Comparison of ENCODE assay signal across 20 mouse cellular contexts in the genomic region with DNA sequence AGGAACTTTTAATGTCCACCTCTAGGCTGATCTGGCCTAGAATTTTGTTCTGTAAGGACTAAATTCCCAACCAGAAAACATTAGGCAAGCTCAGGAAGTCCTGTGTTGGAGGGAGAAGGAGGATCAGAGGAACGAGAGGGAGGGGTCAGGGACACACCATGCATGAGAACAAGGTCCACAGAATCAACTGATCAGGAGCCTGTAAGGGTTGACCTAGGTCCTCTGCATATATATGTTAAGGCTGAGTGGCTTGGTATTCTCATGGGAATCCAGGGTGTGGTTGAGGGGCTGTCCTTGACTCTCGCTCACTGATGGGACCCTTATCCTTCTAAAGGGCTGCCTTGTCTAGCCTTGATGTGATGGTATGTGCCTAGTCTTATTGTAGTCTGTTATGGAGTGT.
A peak's percentile ranks its signal among the peaks of the same experiment; 100 is the strongest.
DNase-seq lines count a peak whose midpoint lies in the region.
"Had no signal": no experiment of that assay in that cellular context is flagged by ENCODE, and none has a peak within 500 bp of the region (broad histone marks: within the 10 kb centered on the region; RNA-seq: fewer than 3 reads in every experiment).

No protein-coding gene starts in this region.

- DNase-seq in ES-CJ7 (ENCODE audit: low read depth, low spot score) (peak; percentile 51), R1 (ENCODE audit: low read depth, low spot score) (peak; percentile 58)
- peak; percentile 15 for DNase-seq in splenic B cell, adult 2 months (ENCODE audit: low read depth, low spot score)
- no peak for DNase-seq in spleen, postnatal 4 days (ENCODE audit: low spot score in 2 of 2)
- DNase-seq in right cerebral cortex, postnatal 10 days (ENCODE audit: low spot score in 2 of 2) = no peak
- DNase-seq: adrenal gland, adult 2 months; adrenal gland, postnatal 10 days; adrenal gland, postnatal 25 days; cerebellum, adult 11 months; cerebellum, adult 18-20 months; cerebellum, adult 8-10 months; cerebellum, adult 9-11 months; cerebellum, postnatal 14 days; cerebellum, postnatal 36 days; embryo, embryonic 11 days had no signal

- H3K27me3 ChIP-seq in splenic B cell, adult 2 months (ENCODE audit: control insufficient read depth, insufficient read depth, low read length, poor library complexity, severe bottlenecking) = no peaks in the 10 kb centered on the region
- H3K27me3 ChIP-seq: embryonic facial prominence, embryonic 13.5 days; embryonic facial prominence, embryonic 15.5 days; forebrain, embryonic 12.5 days had no signal

- no peaks in the 10 kb centered on the region for H3K36me3 ChIP-seq in splenic B cell, adult 2 months (ENCODE audit: control insufficient read depth, insufficient read depth, low read length, poor library complexity, severe bottlenecking)
- H3K36me3 ChIP-seq: forebrain, embryonic 10.5 days; forebrain, embryonic 12.5 days; G1E had no signal

Comparison
In these comparisons a context has a peak if more than half of its experiments do, and no peak if none do; other contexts are left out.
1. DNase-seq: peak in ES-CJ7 (single experiment), R1 (single experiment) and splenic B cell, adult 2 months (single experiment); none in spleen, postnatal 4 days (0 of 2) and right cerebral cortex, postnatal 10 days (0 of 2).